Mouse (Mus musculus) heart, embryonic 15.5 days (tissue): ENCODE measurements around the gene Klc1. TPM values are rescaled to one million over a fixed set of nuclear protein-coding genes. Genes with fewer than 3 reads are reported as not detected.
A peak's percentile ranks its signal among the peaks of the same experiment; 100 is the strongest.

Experiments used
- ATAC-seq: fragments of 200-750 bp; cut with Nextera tagmentation; replicated peaks from 2 replicates; pipeline ENCODE4 v1.8.0; 2017; ENCODE audit warnings: low read depth, moderate TSS enrichment; ENCODE audit not compliant: insufficient number of reproducible peaks, insufficient read depth, low FRiP score
- H3K27ac ChIP-seq: fragments of 300-500 bp; sonication (generic); 2 replicates; pipeline ENCODE4 v1.5.1; 2015; ENCODE audit warnings: mild to moderate bottlenecking, inconsistent platforms
- H3K27me3 ChIP-seq: fragments of 300-500 bp; sonication (generic); 2 replicates; pipeline ENCODE4 v1.6.1; 2015; ENCODE audit warnings: inconsistent platforms
- H3K36me3 ChIP-seq: fragments of 300-500 bp; sonication (generic); 2 replicates; pipeline ENCODE4 v1.6.1; 2015; ENCODE audit warnings: mild to moderate bottlenecking, inconsistent platforms
- H3K4me1 ChIP-seq: fragments of 300-500 bp; sonication (generic); replicated peaks from 2 replicates; pipeline ENCODE4 v1.6.1; 2015; ENCODE audit warnings: inconsistent platforms
- H3K4me2 ChIP-seq: fragments of 300-500 bp; sonication (generic); 2 replicates; pipeline ENCODE4 v1.6.1; 2015; ENCODE audit warnings: inconsistent platforms, mild to moderate bottlenecking, moderate library complexity
- H3K4me3 ChIP-seq: fragments of 300-500 bp; sonication (generic); 2 replicates; pipeline ENCODE4 v1.5.1; 2015; ENCODE audit warnings: mild to moderate bottlenecking, inconsistent platforms
- H3K9ac ChIP-seq: fragments of 300-500 bp; sonication (generic); 2 replicates; pipeline ENCODE4 v1.6.1; 2015; ENCODE audit warnings: mild to moderate bottlenecking, inconsistent platforms
- H3K9me3 ChIP-seq: fragments of 300-500 bp; sonication (generic); replicated peaks from 2 replicates; pipeline ENCODE4 v1.6.1; 2016; ENCODE audit warnings: inconsistent platforms
- WGBS: fragments of 180-500 bp; shearing (Covaris S2); methylation state at CpG from one replicate; pipeline ENCODE4 v1.1.7; 2015; ENCODE audit warnings: mixed read lengths; 5-methylcytosine and 5-hydroxymethylcytosine counted together
- polyA plus RNA-seq: library from polyadenylated mRNA; unstranded; fragments of >200 nt; fragmentation: Nextera tagmentation; extraction: Ambion mirVana; gene quantifications from 2 replicates; pipeline ENCODE4 v1.2.1, GENCODE M21; 2015

Gene Klc1
- polyA plus RNA-seq, 1 experiment from 2014 or later = 105 TPM

DNA sequence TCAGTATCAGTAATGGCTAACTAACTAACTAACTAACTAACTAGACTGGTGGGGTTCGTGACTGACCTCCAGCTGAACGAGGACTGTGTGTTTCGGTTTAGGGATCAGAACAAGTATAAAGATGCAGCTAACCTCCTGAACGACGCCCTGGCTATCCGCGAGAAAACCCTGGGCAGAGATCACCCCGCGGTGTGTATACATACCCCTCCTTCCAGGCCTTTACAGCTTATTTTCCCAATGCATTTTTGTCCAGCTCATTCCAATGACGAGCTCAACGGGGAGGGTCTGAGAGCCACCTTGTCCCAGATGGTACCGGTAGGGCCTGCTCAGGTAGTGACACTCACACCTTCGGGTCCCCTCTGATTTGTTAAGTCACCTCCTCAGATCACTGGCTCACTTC, 19.3 kb downstream of the Klc1 start:
- ATAC-seq = no peak
- 90% methylated on average over 13 of the region's 13 CpGs for WGBS

GRCm38 (mm10) chr12:111779544-111779943, 20.9 kb downstream of the Klc1 start:
- Histone ChIP-seq H3K27ac (no peak overlapping the region), H3K9me3 (no peaks in the 10 kb centered on the region), H3K4me3 (no peak overlapping the region), H3K4me2 (no peak overlapping the region), H3K36me3 (peaks cover 94% of the 10 kb centered on the region), H3K4me1 (no peaks in the 10 kb centered on the region; the same call in 1 of the 2 replicates), H3K27me3 (no peaks in the 10 kb centered on the region), H3K9ac (no peak overlapping the region)
- no peak for ATAC-seq
- WGBS = 100% methylated on average over 1 of the region's 1 CpGs

More for the DNA sequence above, 19.3 kb downstream of the Klc1 start:
- Histone ChIP-seq H3K9ac (no peak overlapping the region), H3K9me3 (no peaks in the 10 kb centered on the region), H3K4me1 (no peaks in the 10 kb centered on the region; the same call in 1 of the 2 replicates), H3K4me2 (no peak overlapping the region), H3K4me3 (no peak overlapping the region), H3K36me3 (peaks cover 96% of the 10 kb centered on the region), H3K27ac (no peak overlapping the region), H3K27me3 (no peaks in the 10 kb centered on the region)

- H3K9me3 ChIP-seq = no peaks in the 10 kb centered on the region
- no peak overlapping the region for H3K4me2 ChIP-seq
- no peak overlapping the region for H3K4me3 ChIP-seq
- no peak overlapping the region for H3K9ac ChIP-seq
- WGBS = 71% methylated on average over 15 of the region's 15 CpGs
- no peak for ATAC-seq
- H3K27me3 ChIP-seq = no peaks in the 10 kb centered on the region
- H3K4me1 ChIP-seq = no peaks in the 10 kb centered on the region
- H3K36me3 ChIP-seq = peaks cover 94% of the 10 kb centered on the region
- H3K27ac ChIP-seq = no peak overlapping the region
Measured at GRCm38 (mm10) chr12:111785174-111785573, 26.5 kb downstream of the Klc1 start.

DNA sequence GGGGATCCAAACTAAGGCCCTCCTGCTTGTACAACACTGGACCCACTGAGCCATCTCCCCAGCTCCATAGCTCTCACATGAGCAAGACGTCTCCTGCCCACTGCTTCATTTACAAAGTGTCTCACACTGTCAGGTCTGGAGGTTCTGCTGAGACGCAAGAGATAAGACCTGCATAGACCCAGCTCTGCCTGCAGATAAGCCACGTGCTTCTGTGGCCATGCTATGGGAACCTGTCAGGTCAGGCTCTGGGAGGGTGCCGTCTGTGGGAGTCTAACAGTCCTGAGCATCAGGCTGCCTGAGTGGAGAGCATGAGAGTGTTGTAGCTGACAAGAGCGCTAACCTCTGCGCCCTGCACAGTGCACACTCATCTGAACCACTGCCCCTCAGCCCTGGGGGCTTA, 28.4 kb downstream of the Klc1 start:
- no peak for ATAC-seq
- peaks cover 95% of the 10 kb centered on the region for H3K36me3 ChIP-seq
- no peaks in the 10 kb centered on the region for H3K9me3 ChIP-seq
- no peaks in the 10 kb centered on the region for H3K4me1 ChIP-seq
- H3K9ac ChIP-seq = no peak overlapping the region
- no peak overlapping the region for H3K27ac ChIP-seq
- H3K4me3 ChIP-seq = no peak overlapping the region
- H3K4me2 ChIP-seq = no peak overlapping the region
- WGBS = 59% methylated on average over 6 of the region's 6 CpGs
- no peaks in the 10 kb centered on the region for H3K27me3 ChIP-seq

- ATAC-seq = no peak
Measured at GRCm38 (mm10) chr12:111790090-111790489, 31.4 kb downstream of the Klc1 start.

DNA sequence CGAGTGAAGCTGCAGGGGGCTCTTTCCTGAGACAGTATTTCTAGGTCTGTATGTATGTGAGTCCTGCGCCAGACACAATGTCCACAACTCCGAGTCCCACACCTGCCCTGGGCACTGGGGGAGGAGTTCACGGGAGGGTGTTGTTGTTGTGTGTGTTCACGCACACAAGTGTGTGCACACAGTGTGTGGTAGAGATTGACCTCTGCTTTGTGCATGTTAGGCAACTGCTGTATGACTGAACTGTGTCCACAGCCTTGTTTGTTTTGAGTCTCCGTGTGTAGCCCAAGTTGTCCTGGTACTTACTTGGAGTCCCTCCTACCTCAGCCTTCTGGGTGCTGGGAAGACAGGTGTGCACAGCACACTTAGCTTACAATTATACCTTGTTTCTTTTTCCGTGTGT, 32.0 kb downstream of the Klc1 start:
- Histone ChIP-seq H3K9ac (no peak overlapping the region), H3K27me3 (no peaks in the 10 kb centered on the region), H3K4me3 (no peak overlapping the region), H3K9me3 (no peaks in the 10 kb centered on the region), H3K36me3 (peaks cover 91% of the 10 kb centered on the region), H3K4me1 (0 out of 2 replicates have a peak, but pooled peaks cover 8% of the 10 kb centered on the region), H3K27ac (no peak overlapping the region), H3K4me2 (no peak overlapping the region)
- no peak for ATAC-seq
- 89% methylated on average over 7 of the region's 7 CpGs for WGBS

More at GRCm38 (mm10) chr12:111790090-111790489, 31.4 kb downstream of the Klc1 start:
- H3K4me2 ChIP-seq = no peak overlapping the region
- H3K4me1 ChIP-seq = 0 out of 2 replicates have a peak, but pooled peaks cover 8% of the 10 kb centered on the region
- H3K9me3 ChIP-seq = no peaks in the 10 kb centered on the region
- no peaks in the 10 kb centered on the region for H3K27me3 ChIP-seq
- peaks cover 91% of the 10 kb centered on the region for H3K36me3 ChIP-seq
- H3K9ac ChIP-seq = no peak overlapping the region
- H3K27ac ChIP-seq = no peak overlapping the region
- WGBS = 93% methylated on average over 5 of the region's 5 CpGs
- no peak overlapping the region for H3K4me3 ChIP-seq

GRCm38 (mm10) chr12:111791474-111792104, 32.9 kb downstream of the Klc1 start:
- ATAC-seq = no peak
- H3K27me3 ChIP-seq = no peaks in the 10 kb centered on the region
- 89% methylated on average over 13 of the region's 13 CpGs for WGBS
- H3K4me2 ChIP-seq = no peak overlapping the region
- H3K4me3 ChIP-seq = no peak overlapping the region
- H3K36me3 ChIP-seq = peaks cover 91% of the 10 kb centered on the region
- H3K4me1 ChIP-seq = 0 out of 2 replicates have a peak, but pooled peaks cover 8% of the 10 kb centered on the region
- H3K9ac ChIP-seq = no peak overlapping the region
- no peak overlapping the region for H3K27ac ChIP-seq
- no peaks in the 10 kb centered on the region for H3K9me3 ChIP-seq

DNA sequence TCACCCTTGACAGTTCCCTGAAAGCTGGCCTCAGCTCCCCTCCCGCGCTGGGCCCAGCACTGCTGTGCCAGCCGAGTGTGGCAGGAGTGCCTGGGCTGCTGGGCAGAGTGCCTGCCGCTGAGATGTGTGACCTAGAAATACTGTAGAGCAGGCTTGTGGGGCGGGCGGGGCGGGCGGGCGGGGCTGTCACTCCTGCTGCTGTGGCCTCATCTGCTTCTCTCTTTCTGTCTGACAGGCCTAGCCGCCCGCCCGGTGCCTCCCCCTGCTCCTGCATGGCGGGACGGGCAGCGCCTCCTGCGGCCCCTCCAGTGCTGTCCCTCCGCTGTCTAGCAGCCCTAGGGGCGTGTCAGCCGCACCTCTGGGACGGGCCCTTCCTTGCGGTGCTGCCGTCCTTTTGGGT, 35.5 kb downstream of the Klc1 start:
- 0 out of 2 replicates have a peak, but pooled peaks cover 8% of the 10 kb centered on the region for H3K4me1 ChIP-seq
- H3K9me3 ChIP-seq = no peaks in the 10 kb centered on the region
- no peak overlapping the region for H3K9ac ChIP-seq
- H3K36me3 ChIP-seq = peaks cover 78% of the 10 kb centered on the region
- WGBS = 59% methylated on average over 19 of the region's 22 CpGs
- no peak overlapping the region for H3K4me3 ChIP-seq
- ATAC-seq = peak; percentile 53; the same call in 1 of the 2 replicates
- H3K27ac ChIP-seq = peak overlapping the region; percentile 41
- no peak overlapping the region for H3K4me2 ChIP-seq
- H3K27me3 ChIP-seq = no peaks in the 10 kb centered on the region

GRCm38 (mm10) chr12:111794526-111795179, 36.0 kb downstream of the Klc1 start:
- Histone ChIP-seq H3K9me3 (no peaks in the 10 kb centered on the region), H3K4me1 (0 out of 2 replicates have a peak, but pooled peaks cover 8% of the 10 kb centered on the region), H3K27ac (0 out of 2 replicates have a peak overlapping the region, but pooled peaks have one; percentile 41), H3K4me3 (no peak overlapping the region), H3K9ac (no peak overlapping the region), H3K36me3 (peaks cover 77% of the 10 kb centered on the region), H3K4me2 (no peak overlapping the region), H3K27me3 (no peaks in the 10 kb centered on the region)
- no peak for ATAC-seq
- WGBS = 92% methylated on average over 18 of the region's 18 CpGs

GRCm38 (mm10) chr12:111795180-111795895, 36.7 kb downstream of the Klc1 start:
- peaks cover 76% of the 10 kb centered on the region for H3K36me3 ChIP-seq
- H3K9me3 ChIP-seq = no peaks in the 10 kb centered on the region
- no peak overlapping the region for H3K4me3 ChIP-seq
- H3K27me3 ChIP-seq = no peaks in the 10 kb centered on the region
- 83% methylated on average over 28 of the region's 28 CpGs for WGBS
- no peak overlapping the region for H3K9ac ChIP-seq
- H3K27ac ChIP-seq = no peak overlapping the region
- no peak overlapping the region for H3K4me2 ChIP-seq
- ATAC-seq = no peak
- peaks cover 13% of the 10 kb centered on the region for H3K4me1 ChIP-seq

DNA sequence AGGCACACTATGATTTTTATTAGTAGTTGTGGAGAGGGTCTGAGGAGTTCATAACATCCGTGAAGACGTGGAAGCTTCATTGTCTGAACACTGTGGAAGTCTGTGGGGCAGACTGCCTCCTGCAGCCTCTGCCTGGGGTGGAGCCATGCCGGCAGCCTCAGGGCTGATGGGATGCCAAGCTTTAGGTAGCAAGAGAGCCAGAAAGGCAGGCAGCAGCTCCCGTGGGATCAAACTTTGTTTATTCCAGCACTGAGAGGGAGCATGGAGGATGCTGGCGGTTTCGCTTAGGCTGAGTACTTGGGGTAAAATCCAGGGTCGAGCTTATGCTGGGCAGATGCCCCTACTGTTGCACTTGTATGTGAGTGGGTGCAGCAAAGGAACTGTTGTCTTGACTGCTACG, 38.6 kb downstream of the Klc1 start:
- Histone ChIP-seq H3K9ac (no peak overlapping the region), H3K9me3 (no peaks in the 10 kb centered on the region), H3K36me3 (peaks cover 72% of the 10 kb centered on the region), H3K27me3 (no peaks in the 10 kb centered on the region), H3K4me1 (peaks cover 18% of the 10 kb centered on the region), H3K4me2 (no peak overlapping the region), H3K27ac (no peak overlapping the region), H3K4me3 (no peak overlapping the region)
- no peak for ATAC-seq
- WGBS = 89% methylated on average over 8 of the region's 8 CpGs
